Mouse (Mus musculus) layer of hippocampus, postnatal 25 days (tissue): ENCODE data around the gene Gpat2. TPM values are rescaled to one million over a fixed set of nuclear protein-coding genes. Genes with fewer than 3 reads are reported as not detected.

ENCODE experiments used
- total RNA-seq, 2 experiments: library from RNA; stranded (reverse); gene quantifications; 2 replicates each; pipeline ENCODE4 v1.2.3; 2021

The Gpat2 gene
- total RNA-seq, 2 experiments from 2014 or later = 0.26 to 0.27 TPM

Other genes with a start within 250 kb of the Gpat2 start
- 1 to 10 TPM in 1 of 2 experiments, under 1 TPM in 1; 0.49 to 1.2 TPM for gene 1810024B03Rik, start 216.9 kb upstream of the Gpat2 start, total RNA-seq
- gene Snrnp200, start 216.8 kb upstream of the Gpat2 start, total RNA-seq = 10 to 100 TPM; 84.2 to 88.6 TPM
- 10 to 100 TPM; 76.0 to 87.5 TPM for gene Ciao1, start 177.4 kb upstream of the Gpat2 start, total RNA-seq
- 10 to 100 TPM; 83.4 to 83.5 TPM for gene Tmem127, start 177.3 kb upstream of the Gpat2 start, total RNA-seq
- gene Stard7, start 155.0 kb upstream of the Gpat2 start, total RNA-seq = 100 to 1,000 TPM; 110 to 114 TPM
- gene Dusp2, start 89.0 kb upstream of the Gpat2 start, total RNA-seq = 1 to 10 TPM; 1.2 to 1.3 TPM
- gene Astl, start 86.6 kb upstream of the Gpat2 start, total RNA-seq = not detected
- under 1 TPM; 0.14 to 0.15 TPM for gene Adra2b, start 62.0 kb upstream of the Gpat2 start, total RNA-seq
- gene Fahd2a, start 19.4 kb downstream of the Gpat2 start, total RNA-seq = 10 to 100 TPM; 17.7 to 17.9 TPM
- gene Kcnip3, start 96.9 kb downstream of the Gpat2 start, total RNA-seq = 10 to 100 TPM; 63.9 to 73.7 TPM
- gene Prom2, start 116.3 kb downstream of the Gpat2 start, total RNA-seq = under 1 TPM in 1 of 2 experiments, not detected in 1; 0.05 TPM
- 1 to 10 TPM; 8.3 to 8.9 TPM for gene Zfp661, start 161.9 kb downstream of the Gpat2 start, total RNA-seq
- 100 to 1,000 TPM in 1 of 2 experiments, 10 to 100 TPM in 1; 81.1 to 102 TPM for gene Mrps5, start 162.0 kb downstream of the Gpat2 start, total RNA-seq
- gene Mal, start 231.5 kb downstream of the Gpat2 start, total RNA-seq = 100 to 1,000 TPM; 190 to 231 TPM